Mouse (Mus musculus) liver, postnatal 0 days (tissue): ENCODE measurements around the gene Dna2. TPM values are rescaled to one million over a fixed set of nuclear protein-coding genes. Genes with fewer than 3 reads are reported as not detected.
A peak's percentile ranks its signal among the peaks of the same experiment; 100 is the strongest.

Source experiments
- ATAC-seq: fragments of 200-750 bp; cut with Nextera tagmentation; 2 replicates; pipeline ENCODE4 v1.8.0; 2017; ENCODE audit warnings: mild to moderate bottlenecking, moderate library complexity
- DNase-seq: peaks from one replicate; pipeline ENCODE4 v3.0.0-alpha.2; 2016
- H3K27ac ChIP-seq: fragments of 300-500 bp; sonication (generic); 2 replicates; pipeline ENCODE4 v1.5.1; 2014; ENCODE audit warnings: antibody characterized with exemption, moderate library complexity, mild to moderate bottlenecking, low read depth
- H3K27me3 ChIP-seq: fragments of 300-500 bp; sonication (generic); 2 replicates; pipeline ENCODE4 v1.6.1; 2014; ENCODE audit warnings: low read length, control low read depth, mixed read lengths; ENCODE audit not compliant: insufficient read depth
- H3K36me3 ChIP-seq: fragments of 300-500 bp; sonication (generic); replicated peaks from 2 replicates; pipeline ENCODE4 v1.6.1; 2014; ENCODE audit warnings: mild to moderate bottlenecking, control low read depth, low read length, moderate library complexity, mixed read lengths; ENCODE audit not compliant: insufficient read depth
- H3K4me1 ChIP-seq: fragments of 300-500 bp; sonication (generic); 2 replicates; pipeline ENCODE4 v1.6.1; 2014; ENCODE audit warnings: antibody characterized with exemption, mild to moderate bottlenecking, control low read depth; ENCODE audit not compliant: insufficient read depth
- H3K4me2 ChIP-seq: fragments of 300-500 bp; sonication (generic); 2 replicates; pipeline ENCODE4 v1.6.1; 2014; ENCODE audit warnings: low read depth, mild to moderate bottlenecking, low read length, moderate library complexity, mixed read lengths
- H3K4me3 ChIP-seq: fragments of 300-500 bp; sonication (generic); 2 replicates; pipeline ENCODE4 v1.5.1; 2014; ENCODE audit warnings: low read depth, low read length
- H3K9ac ChIP-seq: fragments of 300-500 bp; sonication (generic); replicated peaks from 2 replicates; pipeline ENCODE4 v1.6.1; 2014; ENCODE audit warnings: mild to moderate bottlenecking, moderate library complexity
- H3K9me3 ChIP-seq: fragments of 300-500 bp; sonication (generic); 2 replicates; pipeline ENCODE4 v1.6.1; 2016; ENCODE audit warnings: mild to moderate bottlenecking, control low read depth, low read length, mixed read lengths
- CTCF ChIP-seq: sonication (generic); IDR thresholded peaks from 2 replicates; pipeline ENCODE4 v1.5.1; 2016; ENCODE audit warnings: antibody characterized with exemption, low read depth
- EP300 ChIP-seq: IDR thresholded peaks from 2 replicates; pipeline ENCODE4 v1.6.1; 2016; ENCODE audit warnings: antibody characterized with exemption, low read depth, mild to moderate bottlenecking
- WGBS: fragments of 180-500 bp; shearing (Covaris S2); extraction: QIAGEN DNeasy Blood & Tissue Kit; methylation state at CpG from one replicate; pipeline ENCODE4 v1.1.7; 2014; ENCODE audit not compliant: insufficient replicate concordance; 5-methylcytosine and 5-hydroxymethylcytosine counted together
- polyA plus RNA-seq: library from polyadenylated mRNA; unstranded; fragments of >200 nt; fragmentation: Nextera tagmentation; extraction: Ambion mirVana; gene quantifications from 2 replicates; pipeline ENCODE4 v1.2.1, GENCODE M21; 2015

The Dna2 gene
- polyA plus RNA-seq = 10.6 and 11.0 TPM in 2 replicates

- no peaks in the 10 kb centered on the region for H3K27me3 ChIP-seq
- DNase-seq (peak; percentile 86), ATAC-seq (peak; percentile 90)
- H3K9me3 ChIP-seq = no peaks in the 10 kb centered on the region
- H3K4me3 ChIP-seq = peak within 1 kb of the TSS; percentile 84
- TF ChIP-seq CTCF (peak; percentile 35), EP300 (no peak)
- peak within 1 kb of the TSS; percentile 71 for H3K4me2 ChIP-seq
- under 1% methylated on average over 63 of the region's 68 CpGs for WGBS
- peaks cover 19% of the 10 kb centered on the region for H3K36me3 ChIP-seq
- H3K4me1 ChIP-seq = peaks cover 6% of the 10 kb centered on the region; the same call in 1 of the 2 replicates
- H3K27ac ChIP-seq = peak within 1 kb of the TSS; percentile 87
- H3K9ac ChIP-seq = peak within 1 kb of the TSS; percentile 93
Measured at GRCm38 (mm10) chr10:62946738-62947471, at the start of gene Dna2. Gene Dna2, plus strand, starts transcription at chr10:62947026.

DNA sequence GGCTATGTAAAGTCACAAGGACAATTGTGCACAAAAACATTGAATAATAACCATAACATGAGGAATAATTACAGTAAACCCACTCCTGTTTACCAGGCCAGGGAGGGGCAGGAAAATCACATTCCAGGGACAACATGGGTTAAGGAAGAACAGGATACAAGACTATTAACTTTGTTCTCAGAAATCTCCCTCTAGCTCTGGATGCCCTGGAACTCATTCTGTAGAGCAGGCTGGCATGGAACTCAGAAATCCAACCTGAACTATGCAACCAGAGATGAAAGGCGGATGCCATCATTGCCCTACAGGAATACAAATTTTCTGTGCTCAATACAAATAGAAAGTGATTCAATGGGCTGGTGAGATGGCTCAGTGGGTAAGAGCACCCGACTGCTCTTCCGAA lies 49.4 kb upstream of the Dna2 start:
- H3K4me3 ChIP-seq = no peak overlapping the region
- 98% methylated on average over 3 of the region's 3 CpGs for WGBS
- no peaks in the 10 kb centered on the region for H3K9me3 ChIP-seq
- no peak for ATAC-seq
- no peak overlapping the region for H3K9ac ChIP-seq
- H3K4me2 ChIP-seq = no peak overlapping the region
- DNase-seq = no peak
- H3K27me3 ChIP-seq = no peaks in the 10 kb centered on the region
- no peaks in the 10 kb centered on the region for H3K4me1 ChIP-seq
- TF ChIP-seq CTCF = no peak
- TF ChIP-seq EP300 = no peak
- H3K36me3 ChIP-seq = no peaks in the 10 kb centered on the region
- H3K27ac ChIP-seq = no peak overlapping the region

GRCm38 (mm10) chr10:62898061-62898460 lies 48.8 kb upstream of the Dna2 start:
- Histone ChIP-seq H3K9me3 (no peaks in the 10 kb centered on the region), H3K4me3 (no peak overlapping the region), H3K27ac (no peak overlapping the region), H3K4me1 (no peaks in the 10 kb centered on the region), H3K36me3 (no peaks in the 10 kb centered on the region), H3K9ac (no peak overlapping the region), H3K27me3 (no peaks in the 10 kb centered on the region), H3K4me2 (no peak overlapping the region)
- DNase-seq (no peak), ATAC-seq (no peak)
- 72% methylated on average over 2 of the region's 2 CpGs for WGBS
- TF ChIP-seq CTCF (no peak), EP300 (no peak)

GRCm38 (mm10) chr10:62900144-62900543 lies 46.7 kb upstream of the Dna2 start:
- 88% methylated on average over 4 of the region's 4 CpGs for WGBS
- Histone ChIP-seq H3K4me2 (no peak overlapping the region), H3K4me1 (no peaks in the 10 kb centered on the region), H3K9me3 (no peaks in the 10 kb centered on the region), H3K36me3 (no peaks in the 10 kb centered on the region), H3K27me3 (no peaks in the 10 kb centered on the region), H3K9ac (no peak overlapping the region), H3K4me3 (no peak overlapping the region), H3K27ac (no peak overlapping the region)
- TF ChIP-seq EP300 (no peak), CTCF (no peak)
- no peak for DNase-seq
- no peak for ATAC-seq

DNA sequence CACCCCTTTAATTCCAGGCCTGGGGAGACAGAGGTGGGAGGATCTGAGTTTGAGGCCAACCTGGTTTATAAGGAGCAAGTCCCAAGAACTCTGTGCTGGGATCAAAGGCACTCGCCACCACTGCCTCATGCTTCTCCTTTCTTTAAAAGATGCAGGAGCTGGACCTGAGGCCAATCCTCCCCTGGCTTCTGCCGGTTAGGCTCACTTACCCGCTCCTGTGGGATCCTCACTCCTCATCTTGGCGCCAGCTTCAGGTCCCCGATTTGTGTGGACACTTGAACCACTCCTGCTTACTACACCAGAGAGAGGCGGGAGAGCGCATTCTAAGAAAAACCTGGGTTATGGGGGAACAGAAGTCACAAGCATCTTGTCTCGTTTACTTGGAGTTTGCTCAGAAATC lies 45.0 kb upstream of the Dna2 start:
- no peaks in the 10 kb centered on the region for H3K27me3 ChIP-seq

GRCm38 (mm10) chr10:62902829-62903228 lies 44.0 kb upstream of the Dna2 start:
- Histone ChIP-seq H3K36me3 (no peaks in the 10 kb centered on the region), H3K9ac (no peak overlapping the region), H3K4me3 (no peak overlapping the region), H3K27ac (no peak overlapping the region), H3K27me3 (no peaks in the 10 kb centered on the region), H3K9me3 (no peaks in the 10 kb centered on the region), H3K4me2 (no peak overlapping the region), H3K4me1 (no peaks in the 10 kb centered on the region)
- no peak for DNase-seq
- WGBS = 32% methylated on average over 1 of the region's 1 CpGs
- ATAC-seq = no peak
- TF ChIP-seq CTCF (no peak), EP300 (no peak)

More for the DNA sequence above, 45.0 kb upstream of the Dna2 start:
- H3K4me2 ChIP-seq = no peak overlapping the region
- DNase-seq (no peak), ATAC-seq (no peak)
- H3K27ac ChIP-seq = no peak overlapping the region
- no peaks in the 10 kb centered on the region for H3K9me3 ChIP-seq
- no peak for TF ChIP-seq CTCF
- no peak for TF ChIP-seq EP300
- H3K36me3 ChIP-seq = no peaks in the 10 kb centered on the region
- no peak overlapping the region for H3K9ac ChIP-seq
- 50% methylated on average over 8 of the region's 8 CpGs for WGBS
- H3K4me3 ChIP-seq = no peak overlapping the region
- no peaks in the 10 kb centered on the region for H3K4me1 ChIP-seq
